Mouse (Mus musculus): ENCODE results near the gene Tns1. TPM values are rescaled to one million over a fixed set of nuclear protein-coding genes. Genes with fewer than 3 reads are reported as not detected.

The Tns1 gene
- polyA plus RNA-seq, 1 experiment, result 0.85 TPM

- TF ChIP-seq GATA1 (IDR thresholded peaks at IDR 0.05; ENCODE audit: low read length), result no peak
Measured at GRCm38 (mm10) chr1:74036560-74037390, 87.5 kb downstream of the Tns1 start.

- TF ChIP-seq GATA1 (IDR thresholded peaks at IDR 0.05; ENCODE audit: low read length), result no peak
Measured at GRCm38 (mm10) chr1:74035912-74036489, 88.2 kb downstream of the Tns1 start.

- no peak for TF ChIP-seq GATA1 (IDR thresholded peaks at IDR 0.05; ENCODE audit: low read length)
Measured at GRCm38 (mm10) chr1:74035487-74035886, 88.8 kb downstream of the Tns1 start.

- no peak for TF ChIP-seq GATA1 (IDR thresholded peaks at IDR 0.05; ENCODE audit: low read length)
Measured at GRCm38 (mm10) chr1:74034736-74035135, 89.5 kb downstream of the Tns1 start.

- TF ChIP-seq GATA1 (IDR thresholded peaks at IDR 0.05; ENCODE audit: low read length), result no peak
Measured at GRCm38 (mm10) chr1:74034211-74034610, 90.0 kb downstream of the Tns1 start.

GRCm38 (mm10) chr1:74033407-74033806, 90.8 kb downstream of the Tns1 start:
- no peak for TF ChIP-seq GATA1 (IDR thresholded peaks at IDR 0.05; ENCODE audit: low read length)

GRCm38 (mm10) chr1:74032966-74033365, 91.3 kb downstream of the Tns1 start:
- no peak for TF ChIP-seq GATA1 (IDR thresholded peaks at IDR 0.05; ENCODE audit: low read length)

GRCm38 (mm10) chr1:74031771-74032609, 92.3 kb downstream of the Tns1 start:
- TF ChIP-seq GATA1 (IDR thresholded peaks at IDR 0.05; ENCODE audit: low read length), result no peak

- no peak for TF ChIP-seq GATA1 (IDR thresholded peaks at IDR 0.05; ENCODE audit: low read length)
Measured at GRCm38 (mm10) chr1:74030901-74031360, 93.3 kb downstream of the Tns1 start.

- TF ChIP-seq GATA1 (IDR thresholded peaks at IDR 0.05; ENCODE audit: low read length), result no peak
Measured at GRCm38 (mm10) chr1:74030285-74030684, 94.0 kb downstream of the Tns1 start.

- no peak for TF ChIP-seq GATA1 (IDR thresholded peaks at IDR 0.05; ENCODE audit: low read length)
Measured at GRCm38 (mm10) chr1:74029669-74030068, 94.6 kb downstream of the Tns1 start.

- no peak for TF ChIP-seq GATA1 (IDR thresholded peaks at IDR 0.05; ENCODE audit: low read length)
Measured at GRCm38 (mm10) chr1:74028881-74029266, 95.4 kb downstream of the Tns1 start.

GRCm38 (mm10) chr1:74028118-74028880, 96.0 kb downstream of the Tns1 start:
- no peak for TF ChIP-seq GATA1 (IDR thresholded peaks at IDR 0.05; ENCODE audit: low read length)

GRCm38 (mm10) chr1:74027559-74028091, 96.6 kb downstream of the Tns1 start:
- TF ChIP-seq GATA1 (IDR thresholded peaks at IDR 0.05; ENCODE audit: low read length), result no peak

- no peak for TF ChIP-seq GATA1 (IDR thresholded peaks at IDR 0.05; ENCODE audit: low read length)
Measured at GRCm38 (mm10) chr1:74026703-74027195, 97.5 kb downstream of the Tns1 start.
